Mouse (Mus musculus): ENCODE results near the gene Tram2. TPM values are rescaled to one million over a fixed set of nuclear protein-coding genes. Genes with fewer than 3 reads are reported as not detected.

The Tram2 gene
- 1 to 10 TPM; 4.0 to 5.4 TPM for total RNA-seq (2021)
- polyA plus RNA-seq (2012; rRNA removed) = 2.0 and 2.2 TPM in 2 replicates
- long read RNA-seq = 0 reads

GRCm38 (mm10) chr1:21079217-21079773 lies at the start of gene Tram2:
Tram2 (minus strand) TSS chr1:21079229.
- DNase-seq = peak; percentile 97

GRCm38 (mm10) chr1:21124713-21125336 lies 45.8 kb upstream of the Tram2 start:
- DNase-seq = no peak

- DNase-seq = no peak
Measured at GRCm38 (mm10) chr1:21103784-21104183, 24.8 kb upstream of the Tram2 start.

- peak; percentile 82 for DNase-seq
Measured at GRCm38 (mm10) chr1:21101221-21102006, 22.4 kb upstream of the Tram2 start.

- DNase-seq = no peak
Measured at GRCm38 (mm10) chr1:21100726-21101125, 21.7 kb upstream of the Tram2 start.

GRCm38 (mm10) chr1:21097001-21097989 lies 18.3 kb upstream of the Tram2 start:
- DNase-seq = no peak

- DNase-seq = no peak
Measured at GRCm38 (mm10) chr1:21094644-21095215, 15.7 kb upstream of the Tram2 start.

GRCm38 (mm10) chr1:21089661-21090117 lies 10.7 kb upstream of the Tram2 start:
- DNase-seq = no peak

- no peak for DNase-seq
Measured at GRCm38 (mm10) chr1:21086291-21086690, 7.3 kb upstream of the Tram2 start.

- DNase-seq = no peak
Measured at GRCm38 (mm10) chr1:21084661-21085060, 5.6 kb upstream of the Tram2 start.

- DNase-seq = no peak
Measured at GRCm38 (mm10) chr1:21080362-21080761, 1.3 kb upstream of the Tram2 start.

- no peak for DNase-seq
Measured at GRCm38 (mm10) chr1:21078481-21079214, 381 bp downstream of the Tram2 start.

GRCm38 (mm10) chr1:21077619-21078018 lies 1.4 kb downstream of the Tram2 start:
- no peak for DNase-seq

GRCm38 (mm10) chr1:21077191-21077590 lies 1.8 kb downstream of the Tram2 start:
- DNase-seq = no peak

- no peak for DNase-seq
Measured at GRCm38 (mm10) chr1:21075986-21076495, 3.0 kb downstream of the Tram2 start.

- DNase-seq = no peak
Measured at GRCm38 (mm10) chr1:21074231-21074630, 4.8 kb downstream of the Tram2 start.

GRCm38 (mm10) chr1:21072875-21073444 lies 6.1 kb downstream of the Tram2 start:
- DNase-seq = no peak

- peak; percentile 26 for DNase-seq
Measured at GRCm38 (mm10) chr1:21070658-21071057, 8.4 kb downstream of the Tram2 start.

- no peak for DNase-seq
Measured at GRCm38 (mm10) chr1:21069830-21070522, 9.1 kb downstream of the Tram2 start.

Data from adrenal gland, adult 2 months (tissue).